Mouse (Mus musculus): ENCODE results near the gene Ddx21. TPM values are rescaled to one million over a fixed set of nuclear protein-coding genes. Genes with fewer than 3 reads are reported as not detected.
"Not testable (repeated sequence)": the region's sequence is repeated elsewhere in the genome, so short reads cannot be mapped to it uniquely, and the experiment has no call there.

Gene Ddx21
- polyA plus RNA-seq (2016; fragmentation: Nextera tagmentation; extraction: Ambion mirVana): 27.9 and 29.0 TPM in 2 replicates

DNA sequence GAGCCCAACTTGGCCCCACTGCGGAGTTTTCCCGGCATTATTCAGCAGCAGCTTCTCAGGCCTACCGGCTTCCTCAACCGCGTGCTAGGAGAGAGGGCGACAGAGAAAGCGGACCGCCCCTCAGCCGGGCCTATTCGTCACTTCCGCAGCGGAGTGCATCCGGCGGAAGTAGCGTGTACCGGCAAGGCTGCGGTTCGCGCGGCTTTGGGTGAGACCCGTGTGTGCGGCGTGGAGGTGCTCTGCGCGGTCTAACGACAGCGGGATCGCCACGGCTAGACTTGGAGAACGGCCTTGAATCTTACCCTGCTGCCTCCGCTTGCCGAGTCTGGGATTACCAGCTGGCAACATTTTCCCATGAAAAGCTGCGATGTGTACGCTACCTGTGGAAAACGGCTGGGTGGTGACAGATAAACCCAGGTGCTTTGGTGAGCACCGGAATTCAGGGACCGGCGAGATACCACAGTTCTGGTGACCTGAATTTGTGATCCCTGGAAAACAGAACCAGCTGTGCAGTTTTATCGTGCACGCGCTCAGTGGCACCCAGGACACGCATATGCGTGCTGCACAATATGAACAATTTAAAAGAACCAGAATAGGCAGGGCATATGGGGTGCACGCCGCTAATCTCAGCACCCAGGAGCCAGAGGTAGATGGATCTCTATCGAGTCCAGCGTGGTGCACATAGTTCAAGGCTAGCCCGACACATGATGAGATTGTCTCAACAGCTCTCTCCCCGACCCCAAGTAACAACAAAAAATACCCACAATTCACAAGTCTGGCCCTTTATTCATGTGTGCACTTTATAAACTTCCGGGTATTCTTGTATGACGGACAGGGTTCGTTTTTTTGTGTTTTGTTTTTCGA is at the start of gene Ddx21:
Gene Ddx21 (minus strand): TSS at position 105 of the 864 bp plus-strand sequence.
- Histone ChIP-seq H3K4me1 (replicated peaks) (peaks cover 9% of the 10 kb centered on the region), H3K4me3 (replicated peaks) (peak within 1 kb of the TSS; percentile 90), H3K9me3 (no peaks in the 10 kb centered on the region), H3K27ac (peak within 1 kb of the TSS; percentile 72), H3K4me2 (peak within 1 kb of the TSS; percentile 96), H3K9ac (replicated peaks) (peak within 1 kb of the TSS; percentile 74), H3K27me3 (no peaks in the 10 kb centered on the region), H3K36me3 (peaks cover 18% of the 10 kb centered on the region)
- 7% methylated on average over 53 of the region's 53 CpGs for WGBS
- peak; percentile 95 for ATAC-seq (ENCODE audit: insufficient number of reproducible peaks, insufficient read depth, low FRiP score, low TSS enrichment, low read depth)

DNA sequence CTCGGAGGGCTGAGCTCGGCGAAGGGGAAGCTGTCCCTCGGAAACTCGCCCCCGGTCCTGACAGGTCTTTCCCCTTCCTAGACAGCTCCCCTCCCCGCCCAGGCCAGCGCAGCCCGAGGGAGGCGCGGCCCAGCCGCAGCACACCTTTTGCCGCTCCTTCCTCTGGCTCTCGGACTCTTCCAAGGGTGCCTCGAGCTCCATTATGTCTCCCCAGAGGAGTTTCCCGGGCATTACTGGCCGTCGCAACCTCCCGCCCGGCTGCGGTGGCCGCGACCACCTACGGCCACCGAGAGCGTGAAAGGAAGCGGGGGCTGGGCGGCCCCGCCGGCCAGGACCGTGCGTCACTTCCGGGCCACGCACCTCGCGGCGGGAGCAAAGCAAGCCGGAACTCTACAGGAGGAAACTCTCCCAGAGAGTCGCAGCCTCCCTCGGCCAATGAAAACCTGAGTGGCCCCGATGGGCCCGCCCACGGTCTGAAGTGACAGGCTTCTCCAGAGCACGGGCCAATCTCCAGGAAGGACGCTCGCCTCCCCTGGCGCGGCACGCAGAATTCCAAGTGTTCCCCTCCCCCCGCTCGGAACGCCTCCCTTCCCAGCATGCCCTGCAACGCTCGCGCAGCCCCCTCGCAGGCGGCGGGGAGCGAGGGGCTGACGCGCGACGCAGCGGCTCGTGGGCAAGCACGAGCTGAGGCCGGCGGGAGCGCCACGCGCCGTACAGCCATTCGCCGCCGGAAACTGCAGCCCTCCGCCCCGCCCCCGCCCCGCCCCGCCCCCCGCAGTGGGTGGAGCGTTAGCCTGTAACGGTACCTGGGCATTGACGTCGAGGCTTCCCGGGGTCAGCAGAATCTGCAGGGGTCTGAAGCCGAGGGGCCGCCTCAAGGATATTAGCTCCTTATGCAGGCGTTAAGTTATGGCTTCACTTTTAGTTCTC is 49.1 kb upstream of the Ddx21 start, which contains the start of gene Ddx50:
Gene Ddx50 (minus strand): TSS at position 338 of the 930 bp plus-strand sequence.
- H3K9ac ChIP-seq (replicated peaks): peak within 1 kb of the TSS; percentile 94
- WGBS: under 1% methylated on average over 89 of the region's 89 CpGs

DNA sequence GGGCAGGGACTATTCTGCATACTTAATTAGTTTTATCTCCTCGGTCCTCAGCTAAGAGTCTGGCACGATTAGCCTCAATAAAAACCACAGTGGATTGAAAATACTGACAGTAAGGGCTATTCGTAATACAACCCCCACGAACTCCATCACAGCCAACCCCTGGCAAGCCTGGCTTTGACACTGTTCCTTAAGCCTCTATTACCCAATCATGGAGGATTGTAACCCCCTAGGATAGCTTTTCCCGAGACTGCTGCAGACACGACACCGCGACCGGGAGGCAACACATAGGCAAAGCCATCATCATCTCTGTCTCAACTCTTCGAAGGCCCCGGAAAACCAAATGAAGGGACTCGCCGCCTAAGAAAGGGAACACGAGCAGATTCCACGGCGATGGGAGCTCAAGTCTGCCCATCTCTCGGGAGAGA is 48.3 kb upstream of the Ddx21 start:
- ATAC-seq (ENCODE audit: insufficient number of reproducible peaks, insufficient read depth, low FRiP score, low TSS enrichment, low read depth): no peak
- H3K27ac ChIP-seq: peak overlapping the region; percentile 94
- no peaks in the 10 kb centered on the region for H3K27me3 ChIP-seq
- peaks cover 13% of the 10 kb centered on the region for H3K4me1 ChIP-seq (replicated peaks)
- under 1% methylated on average over 17 of the region's 17 CpGs for WGBS
- H3K36me3 ChIP-seq: peaks cover 24% of the 10 kb centered on the region
- peak overlapping the region; percentile 86 for H3K4me3 ChIP-seq (replicated peaks)
- H3K9ac ChIP-seq (replicated peaks): peak overlapping the region; percentile 94
- H3K9me3 ChIP-seq: no peaks in the 10 kb centered on the region
- peak overlapping the region; percentile 66 for H3K4me2 ChIP-seq

More for the DNA sequence above, 49.1 kb upstream of the Ddx21 start, which contains the start of gene Ddx50:
- Histone ChIP-seq H3K27ac (peak within 1 kb of the TSS; percentile 96), H3K36me3 (peaks cover 16% of the 10 kb centered on the region), H3K4me2 (peak within 1 kb of the TSS; percentile 66), H3K9me3 (no peaks in the 10 kb centered on the region), H3K4me3 (replicated peaks) (peak within 1 kb of the TSS; percentile 86), H3K27me3 (no peaks in the 10 kb centered on the region), H3K4me1 (replicated peaks) (peaks cover 13% of the 10 kb centered on the region)
- peak; percentile 100 for ATAC-seq (ENCODE audit: insufficient number of reproducible peaks, insufficient read depth, low FRiP score, low TSS enrichment, low read depth)

DNA sequence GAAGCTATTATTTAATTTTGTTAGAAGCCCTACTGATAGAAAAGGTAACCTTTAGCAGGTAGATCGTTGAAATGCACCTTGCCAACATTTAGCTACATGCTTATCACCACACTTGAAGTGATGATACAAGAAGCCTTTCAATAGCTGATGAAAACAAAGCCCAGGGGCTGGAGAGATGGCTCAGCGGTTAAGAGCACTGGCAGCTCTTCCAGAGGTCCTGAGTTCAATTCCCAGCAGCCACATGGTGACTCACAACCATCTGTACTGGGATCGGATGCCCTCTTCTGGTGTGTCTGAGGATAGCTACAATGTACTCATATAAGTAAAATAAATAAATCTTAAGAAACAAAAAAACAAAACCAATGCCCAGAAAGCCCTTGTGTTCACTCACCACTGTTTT is 2.1 kb upstream of the Ddx21 start:
- no peak for ATAC-seq (ENCODE audit: insufficient number of reproducible peaks, insufficient read depth, low FRiP score, low TSS enrichment, low read depth)
- Histone ChIP-seq H3K4me1 (replicated peaks) (peaks cover 9% of the 10 kb centered on the region), H3K4me2 (no peak overlapping the region), H3K36me3 (peaks cover 3% of the 10 kb centered on the region; the same call in 1 of the 2 replicates), H3K27ac (no peak overlapping the region), H3K9ac (replicated peaks) (no peak overlapping the region), H3K4me3 (replicated peaks) (no peak overlapping the region), H3K27me3 (no peaks in the 10 kb centered on the region), H3K9me3 (no peaks in the 10 kb centered on the region)
- 85% methylated on average over 3 of the region's 3 CpGs for whole genome bisulfite sequencing

DNA sequence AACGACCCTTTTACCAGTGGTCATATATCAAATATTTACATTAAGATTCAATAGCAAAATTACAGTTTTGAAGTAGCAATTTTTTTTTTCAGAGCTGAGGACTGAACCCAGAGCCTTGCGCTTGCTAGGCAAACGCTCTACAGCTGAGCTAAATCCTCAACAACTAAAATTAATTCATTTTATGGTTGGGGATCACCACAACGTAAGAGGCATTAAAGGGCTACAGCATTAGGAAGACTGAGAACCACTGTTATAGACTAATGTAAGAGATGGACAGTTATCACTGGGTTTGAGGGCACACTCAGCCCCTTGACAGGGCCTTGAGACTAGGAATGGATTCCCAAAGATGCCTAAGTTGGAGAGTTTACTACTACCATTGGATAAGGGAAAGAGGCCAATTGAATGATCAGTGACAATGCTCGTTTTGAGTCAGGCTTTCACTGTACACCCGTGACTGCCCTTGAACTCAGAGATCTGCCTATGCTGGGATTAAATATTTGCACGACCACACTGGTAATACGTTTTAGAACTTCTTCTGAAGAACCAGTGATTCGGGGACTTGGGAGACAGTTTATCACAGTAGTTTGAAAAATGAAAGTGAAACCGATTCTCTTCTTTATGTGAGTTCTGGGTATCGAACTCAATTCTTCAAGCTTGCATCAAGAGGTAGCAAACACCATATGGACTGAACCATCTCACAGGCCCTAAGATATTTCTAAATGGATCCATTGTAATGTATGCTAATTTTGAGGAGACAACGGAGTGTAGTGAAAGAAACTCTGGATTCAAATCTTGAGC is 1.4 kb upstream of the Ddx21 start:
- 86% methylated on average over 12 of the region's 12 CpGs for WGBS
- no peak for ATAC-seq (ENCODE audit: insufficient number of reproducible peaks, insufficient read depth, low FRiP score, low TSS enrichment, low read depth)
- 0 out of 2 replicates have a peak overlapping the region, but pooled peaks have one; percentile 90 for H3K4me3 ChIP-seq (replicated peaks)
- H3K27ac ChIP-seq: no peak overlapping the region
- H3K27me3 ChIP-seq: no peaks in the 10 kb centered on the region
- no peak overlapping the region for H3K9ac ChIP-seq (replicated peaks)
- H3K4me2 ChIP-seq: peak overlapping the region; percentile 96; the same call in 1 of the 2 replicates
- peaks cover 9% of the 10 kb centered on the region for H3K4me1 ChIP-seq (replicated peaks)
- H3K9me3 ChIP-seq: no peaks in the 10 kb centered on the region
- H3K36me3 ChIP-seq: peaks cover 8% of the 10 kb centered on the region

DNA sequence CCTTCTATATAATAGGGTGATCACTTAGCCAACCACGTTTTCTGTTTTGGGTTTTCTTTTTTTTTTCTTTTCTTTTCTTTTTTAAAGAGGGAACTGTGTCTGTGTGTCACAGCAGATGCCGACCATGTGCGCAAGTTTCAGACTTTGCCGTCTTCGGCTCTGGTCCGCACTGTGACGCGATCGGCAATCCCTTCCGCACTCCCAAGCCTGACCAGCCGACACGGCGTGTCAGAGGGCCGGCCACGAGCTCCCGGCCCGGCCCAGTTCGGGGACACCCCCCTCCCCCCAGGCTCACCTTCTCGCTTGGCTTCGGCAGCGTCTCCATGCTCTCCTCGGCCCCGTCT is 276 bp downstream of the Ddx21 start:
- ATAC-seq (ENCODE audit: insufficient number of reproducible peaks, insufficient read depth, low FRiP score, low TSS enrichment, low read depth): peak; percentile 75; the same call in 1 of the 2 replicates
- H3K9me3 ChIP-seq: no peaks in the 10 kb centered on the region
- under 1% methylated on average over 23 of the region's 23 CpGs for WGBS
- peak overlapping the region; percentile 96 for H3K4me2 ChIP-seq
- H3K4me3 ChIP-seq (replicated peaks): peak overlapping the region; percentile 90
- peak overlapping the region; percentile 74 for H3K9ac ChIP-seq (replicated peaks)
- H3K27me3 ChIP-seq: no peaks in the 10 kb centered on the region
- peaks cover 9% of the 10 kb centered on the region for H3K4me1 ChIP-seq (replicated peaks)
- peaks cover 24% of the 10 kb centered on the region for H3K36me3 ChIP-seq
- peak overlapping the region; percentile 72 for H3K27ac ChIP-seq

DNA sequence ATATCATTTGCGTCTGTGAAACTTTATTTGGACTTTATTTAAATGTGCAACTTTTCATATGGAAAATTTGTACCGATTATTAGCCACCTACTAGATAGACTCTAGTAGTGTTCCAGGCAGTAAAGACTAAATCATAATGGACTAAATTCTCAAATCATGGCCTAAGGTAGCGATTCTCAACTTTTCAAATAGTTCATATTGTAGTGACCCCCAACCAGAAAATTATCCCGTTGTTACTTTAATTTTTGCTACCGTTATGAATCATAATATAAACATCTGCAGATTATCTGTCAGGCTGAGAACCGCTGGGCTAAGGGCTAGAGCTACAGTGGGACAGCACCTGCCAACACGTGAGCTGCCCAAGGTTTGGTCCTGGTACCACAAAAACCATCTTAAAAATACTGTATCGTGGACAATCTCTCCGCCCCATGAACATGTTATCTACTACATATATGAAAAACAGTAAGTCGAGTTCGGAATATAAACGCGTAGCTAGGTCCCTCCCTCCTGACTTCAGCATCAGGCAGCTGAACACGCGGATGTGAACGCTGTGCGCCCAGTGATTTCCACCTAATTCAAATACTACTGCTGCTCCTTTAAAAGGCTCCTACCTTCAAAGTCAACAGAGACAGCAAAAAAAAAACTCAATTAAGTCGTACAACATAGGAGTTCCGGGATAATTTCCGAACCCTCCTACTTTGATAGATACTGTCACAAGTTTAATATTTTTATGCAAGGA is 859 bp downstream of the Ddx21 start:
- WGBS: 11% methylated on average over 20 of the region's 20 CpGs

DNA sequence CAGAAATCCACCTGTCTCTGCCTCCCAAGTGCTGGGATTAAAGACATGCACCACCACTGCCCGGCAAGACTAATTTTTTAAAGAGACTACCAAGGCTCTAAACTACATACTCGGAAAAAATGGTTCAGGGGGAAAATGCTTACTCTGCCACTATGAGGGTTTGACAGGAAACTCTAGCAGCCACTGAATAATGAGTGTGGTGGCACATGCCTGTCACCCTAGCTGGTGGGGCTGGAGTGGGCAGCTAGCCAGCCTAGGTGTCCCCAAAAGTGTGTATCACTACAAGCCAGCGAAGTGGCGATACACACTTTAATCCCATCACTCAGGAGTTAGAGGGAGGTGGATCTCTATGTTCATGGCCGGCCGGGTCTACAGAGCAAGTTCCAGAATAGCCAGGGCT is 2.0 kb downstream of the Ddx21 start:
- peaks cover 39% of the 10 kb centered on the region for H3K36me3 ChIP-seq
- WGBS: 92% methylated on average over 6 of the region's 6 CpGs

More for the DNA sequence above, 859 bp downstream of the Ddx21 start:
- no peak for ATAC-seq (ENCODE audit: insufficient number of reproducible peaks, insufficient read depth, low FRiP score, low TSS enrichment, low read depth)
- Histone ChIP-seq H3K4me1 (replicated peaks) (peaks cover 9% of the 10 kb centered on the region), H3K27ac (no peak overlapping the region), H3K9me3 (no peaks in the 10 kb centered on the region), H3K4me2 (peak overlapping the region; percentile 96), H3K27me3 (no peaks in the 10 kb centered on the region), H3K36me3 (peaks cover 28% of the 10 kb centered on the region), H3K9ac (replicated peaks) (peak overlapping the region; percentile 74), H3K4me3 (replicated peaks) (peak overlapping the region; percentile 90)

DNA sequence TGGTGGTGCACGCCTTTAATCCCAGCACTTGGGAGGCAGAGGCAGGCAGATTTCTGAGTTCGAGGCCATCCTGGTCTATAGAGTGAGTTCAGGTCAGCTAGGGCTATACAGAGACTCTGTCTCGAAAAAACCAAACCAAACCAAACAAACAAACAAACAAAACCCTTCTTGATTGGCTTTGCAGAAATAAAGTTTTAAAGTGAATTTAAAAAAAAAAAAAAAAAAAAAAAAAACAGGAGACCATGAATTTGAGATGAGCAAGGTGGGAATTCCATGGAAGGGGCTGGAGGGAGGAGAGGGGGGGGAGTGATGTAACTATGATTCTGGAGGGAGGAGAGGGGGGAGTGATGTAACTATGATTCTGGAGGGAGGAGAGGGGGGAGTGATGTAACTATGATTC is 2.8 kb downstream of the Ddx21 start:
- not testable (repeated sequence) for H3K27me3 ChIP-seq; H3K4me2 ChIP-seq; H3K4me3 ChIP-seq (replicated peaks); H3K4me1 ChIP-seq (replicated peaks); ATAC-seq (ENCODE audit: insufficient number of reproducible peaks, insufficient read depth, low FRiP score, low TSS enrichment, low read depth); H3K9me3 ChIP-seq; H3K9ac ChIP-seq (replicated peaks); H3K27ac ChIP-seq
- peaks cover 46% of the 10 kb centered on the region for H3K36me3 ChIP-seq
- WGBS: 96% methylated on average over 3 of the region's 3 CpGs

More for the DNA sequence above, 2.0 kb downstream of the Ddx21 start:
- no peak for ATAC-seq (ENCODE audit: insufficient number of reproducible peaks, insufficient read depth, low FRiP score, low TSS enrichment, low read depth)
- H3K4me1 ChIP-seq (replicated peaks): peaks cover 9% of the 10 kb centered on the region
- no peaks in the 10 kb centered on the region for H3K9me3 ChIP-seq
- H3K27me3 ChIP-seq: no peaks in the 10 kb centered on the region
- H3K27ac ChIP-seq: no peak overlapping the region
- no peak overlapping the region for H3K4me2 ChIP-seq
- H3K4me3 ChIP-seq (replicated peaks): no peak overlapping the region
- H3K9ac ChIP-seq (replicated peaks): no peak overlapping the region

DNA sequence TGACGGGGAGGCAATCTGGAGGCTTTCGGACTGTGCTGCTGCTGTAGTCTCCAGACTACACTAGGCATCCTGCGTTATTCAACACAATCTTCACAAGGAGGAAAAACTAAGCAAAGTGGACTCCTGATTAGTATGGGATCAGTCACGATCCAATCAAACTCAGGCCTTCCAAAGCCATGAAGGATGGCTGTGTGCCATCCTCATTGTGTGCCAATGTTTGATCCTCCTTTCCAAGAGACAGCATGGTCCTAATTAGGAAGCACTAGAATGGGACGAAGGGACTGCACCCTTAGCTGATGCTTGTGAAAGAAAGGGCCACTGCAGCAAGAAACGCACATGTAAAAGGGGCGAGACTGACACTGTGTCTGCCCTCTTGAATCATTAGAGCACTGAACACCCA is 9.6 kb downstream of the Ddx21 start:
- Histone ChIP-seq H3K9me3 (no peaks in the 10 kb centered on the region), H3K4me3 (replicated peaks) (no peak overlapping the region), H3K4me1 (replicated peaks) (no peaks in the 10 kb centered on the region), H3K27ac (no peak overlapping the region), H3K9ac (replicated peaks) (no peak overlapping the region), H3K36me3 (peaks cover 93% of the 10 kb centered on the region), H3K27me3 (no peaks in the 10 kb centered on the region), H3K4me2 (no peak overlapping the region)
- 95% methylated on average over 7 of the region's 7 CpGs for WGBS
- no peak for ATAC-seq (ENCODE audit: insufficient number of reproducible peaks, insufficient read depth, low FRiP score, low TSS enrichment, low read depth)

Measured in limb, embryonic 12.5 days (tissue).